Mouse (Mus musculus): ENCODE results near the gene Homer3. TPM values are rescaled to one million over a fixed set of nuclear protein-coding genes. Genes with fewer than 3 reads are reported as not detected.

The Homer3 gene
- total RNA-seq, 2 experiments from 2014 or later, result 6.5 to 9.2 TPM

GRCm38 (mm10) chr8:70330741-70331364, 48.2 kb downstream of the Homer3 start:
- peak; percentile 77 to 81 for DNase-seq (ENCODE audit: low spot score in 2 of 2)
- intact Hi-C loops (cut with DNase I), result no loop called here

- intact Hi-C loops (cut with DNase I), result no loop called here
- DNase-seq (ENCODE audit: low spot score in 2 of 2), result no peak
Measured at GRCm38 (mm10) chr8:70331526-70331925, 48.9 kb downstream of the Homer3 start.

- intact Hi-C loops (cut with DNase I), result no loop called here
- peak; percentile 74 to 81 for DNase-seq (ENCODE audit: low spot score in 2 of 2)
Measured at GRCm38 (mm10) chr8:70332070-70332877, 49.6 kb downstream of the Homer3 start.

- intact Hi-C loops (cut with DNase I), result no loop called here
- no peak for DNase-seq (ENCODE audit: low spot score in 2 of 2)
Measured at GRCm38 (mm10) chr8:70332878-70333202, 50.2 kb downstream of the Homer3 start.

GRCm38 (mm10) chr8:70338931-70339330, 56.3 kb downstream of the Homer3 start:
- no peak for DNase-seq (ENCODE audit: low spot score in 2 of 2)
- intact Hi-C loops (cut with DNase I), result no loop called here

GRCm38 (mm10) chr8:70340659-70341058, 58.0 kb downstream of the Homer3 start:
- DNase-seq (ENCODE audit: low spot score in 2 of 2), result no peak
- intact Hi-C loops (cut with DNase I), result no loop called here

GRCm38 (mm10) chr8:70342007-70342406, 59.4 kb downstream of the Homer3 start:
- DNase-seq (ENCODE audit: low spot score in 2 of 2), result no peak
- intact Hi-C loops (cut with DNase I), result no loop called here

- DNase-seq (ENCODE audit: low spot score in 2 of 2), result no peak
- intact Hi-C loops (cut with DNase I), result no loop called here
Measured at GRCm38 (mm10) chr8:70343076-70343475, 60.4 kb downstream of the Homer3 start.

GRCm38 (mm10) chr8:70343696-70344095, 61.1 kb downstream of the Homer3 start:
- DNase-seq (ENCODE audit: low spot score in 2 of 2), result peak; percentile 20 to 60

More at GRCm38 (mm10) chr8:70343696-70344095, 61.1 kb downstream of the Homer3 start:
- intact Hi-C loops (cut with DNase I), result no loop called here

Other genes starting within 250 kb of the Homer3 start
- gene Mau2, start 240.1 kb upstream of the Homer3 start, total RNA-seq (2021), result 10 to 100 TPM; 78.9 to 80.3 TPM
- gene Sugp1, start 240.0 kb upstream of the Homer3 start, total RNA-seq (2021), result 10 to 100 TPM; 46.5 to 47.5 TPM
- 1 to 10 TPM; 3.0 to 3.4 TPM for gene Tm6sf2, start 209.9 kb upstream of the Homer3 start, total RNA-seq (2021)
- 10 to 100 TPM; 62.6 to 71.8 TPM for gene Hapln4, start 199.4 kb upstream of the Homer3 start, total RNA-seq (2021)
- gene Ncan, start 162.0 kb upstream of the Homer3 start, total RNA-seq (2021), result 100 to 1,000 TPM; 219 to 220 TPM
- gene Nr2c2ap, start 151.5 kb upstream of the Homer3 start, total RNA-seq (2021), result 10 to 100 TPM; 21.7 to 21.9 TPM
- gene Rfxank, start 143.7 kb upstream of the Homer3 start, total RNA-seq (2021), result 10 to 100 TPM; 10.2 to 12.4 TPM
- 10 to 100 TPM; 46.8 to 51.0 TPM for gene Borcs8, start 143.3 kb upstream of the Homer3 start, total RNA-seq (2021)
- gene Mef2b, start 143.1 kb upstream of the Homer3 start, total RNA-seq (2021), result under 1 TPM in 1 of 2 experiments, not detected in 1; 0.57 TPM
- 10 to 100 TPM; 44.1 to 50.8 TPM for gene Tmem161a, start 110.5 kb upstream of the Homer3 start, total RNA-seq (2021)
- gene Slc25a42, start 70.5 kb upstream of the Homer3 start, total RNA-seq (2021), result 10 to 100 TPM; 33.5 to 36.5 TPM
- 100 to 1,000 TPM; 118 to 122 TPM for gene Sugp2, start 48.6 kb upstream of the Homer3 start, total RNA-seq (2021)
- 10 to 100 TPM; 41.7 to 46.3 TPM for gene Armc6, start 48.4 kb upstream of the Homer3 start, total RNA-seq (2021)
- gene Ddx49, start 19.7 kb downstream of the Homer3 start, total RNA-seq (2021), result 10 to 100 TPM; 42.3 to 42.5 TPM
- gene Cope, start 19.7 kb downstream of the Homer3 start, total RNA-seq (2021), result 100 to 1,000 TPM; 123 to 125 TPM
- 100 to 1,000 TPM; 105 to 111 TPM for gene Cers1, start 32.9 kb downstream of the Homer3 start, total RNA-seq (2021)
- gene Gdf1, start 47.0 kb downstream of the Homer3 start, total RNA-seq (2021), result 10 to 100 TPM; 17.7 to 18.9 TPM
- 10 to 100 TPM; 58.2 to 61.6 TPM for gene Upf1, start 70.5 kb downstream of the Homer3 start, total RNA-seq (2021)
- under 1 TPM; 0.23 to 0.48 TPM for gene Comp, start 90.7 kb downstream of the Homer3 start, total RNA-seq (2021)
- gene Crtc1, start 156.8 kb downstream of the Homer3 start, total RNA-seq (2021), result 100 to 1,000 TPM; 120 to 139 TPM
- gene Klhl26, start 194.1 kb downstream of the Homer3 start, total RNA-seq (2021), result 10 to 100 TPM; 40.3 to 44.2 TPM
- 100 to 1,000 TPM; 264 to 286 TPM for gene Tmem59l, start 204.5 kb downstream of the Homer3 start, total RNA-seq (2021)
- gene Crlf1, start 210.3 kb downstream of the Homer3 start, total RNA-seq (2021), result 1 to 10 TPM; 2.3 to 3.5 TPM
- 100 to 1,000 TPM; 104 TPM for gene Rex1bd, start 223.9 kb downstream of the Homer3 start, total RNA-seq (2021)
- gene Uba52, start 228.0 kb downstream of the Homer3 start, total RNA-seq (2021), result 100 to 1,000 TPM; 886 to 927 TPM
- gene Fkbp8, start 244.9 kb downstream of the Homer3 start, total RNA-seq (2021), result 100 to 1,000 TPM; 403 TPM
- gene Kxd1, start 245.1 kb downstream of the Homer3 start, total RNA-seq (2021), result 10 to 100 TPM; 43.1 to 47.7 TPM